19 mouse cellular contexts compared by ENCODE assay signal in the genomic region with DNA sequence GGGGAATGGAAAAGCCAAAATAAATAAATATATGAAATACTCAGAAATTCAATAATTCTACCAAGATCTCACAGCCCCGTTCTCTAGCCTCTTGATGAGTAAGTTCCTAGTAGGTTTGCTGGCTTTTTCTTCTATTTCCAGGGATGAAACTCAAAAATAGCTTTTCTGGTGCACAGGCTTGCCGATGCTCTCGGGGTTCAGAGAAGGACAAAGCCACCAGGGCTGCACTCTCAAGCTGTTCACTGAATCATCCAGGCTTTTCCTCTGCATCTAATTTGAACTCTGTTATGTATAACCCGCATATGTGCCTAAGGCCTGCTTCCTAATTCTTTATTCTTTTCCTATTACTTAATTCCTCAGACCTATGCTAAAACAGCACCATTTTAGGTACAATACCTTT.
DNase-seq lines count a peak whose midpoint lies in the region; ATAC-seq and TF ChIP-seq lines count a peak whose summit lies in the region.
"Had no signal": no experiment of that assay in that cellular context is flagged by ENCODE, and none has a peak within 500 bp of the region (broad histone marks: within the 10 kb centered on the region; RNA-seq: fewer than 3 reads in every experiment).

No protein-coding gene starts in this region.

- no peaks in the 10 kb centered on the region for H3K36me3 ChIP-seq in forebrain, postnatal 0 days (ENCODE audit: insufficient read depth)
- H3K36me3 ChIP-seq in forebrain, embryonic 13.5 days (ENCODE audit: poor library complexity, severe bottlenecking): no peaks in the 10 kb centered on the region
- H3K36me3 ChIP-seq: embryonic facial prominence, embryonic 15.5 days; forebrain, embryonic 15.5 days; neural tube, embryonic 15.5 days had no signal

- TF ChIP-seq CTCF in forebrain, postnatal 0 days (IDR thresholded peaks at IDR 0.05; ENCODE audit: low read depth): no peak

- H3K27ac ChIP-seq in forebrain, postnatal 0 days (ENCODE audit: low read depth, low read length): no peak overlapping the region
- H3K27ac ChIP-seq in forebrain, embryonic 13.5 days: no peak overlapping the region
- H3K27ac ChIP-seq: embryonic facial prominence, embryonic 15.5 days; forebrain, embryonic 15.5 days; hindbrain, postnatal 0 days; neural tube, embryonic 15.5 days had no signal

- H3K9ac ChIP-seq in forebrain, postnatal 0 days: no peak overlapping the region
- no peak overlapping the region for H3K9ac ChIP-seq in forebrain, embryonic 13.5 days
- H3K9ac ChIP-seq: embryonic facial prominence, embryonic 15.5 days; forebrain, embryonic 15.5 days; neural tube, embryonic 15.5 days had no signal

- H3K9me3 ChIP-seq in forebrain, postnatal 0 days (ENCODE audit: low read length): no peaks in the 10 kb centered on the region
- H3K9me3 ChIP-seq in forebrain, embryonic 13.5 days (replicated peaks): no peaks in the 10 kb centered on the region
- H3K9me3 ChIP-seq: embryonic facial prominence, embryonic 15.5 days; forebrain, embryonic 15.5 days; neural tube, embryonic 15.5 days had no signal

- no peak overlapping the region for H3K4me2 ChIP-seq in forebrain, postnatal 0 days (ENCODE audit: low read depth)
- no peak overlapping the region for H3K4me2 ChIP-seq in forebrain, embryonic 13.5 days
- H3K4me2 ChIP-seq: embryonic facial prominence, embryonic 15.5 days; forebrain, embryonic 15.5 days; heart, embryonic 11.5 days; neural tube, embryonic 15.5 days had no signal

- H3K27me3 ChIP-seq in forebrain, postnatal 0 days (ENCODE audit: insufficient read depth, low read length): no peaks in the 10 kb centered on the region
- no peaks in the 10 kb centered on the region for H3K27me3 ChIP-seq in forebrain, embryonic 13.5 days
- H3K27me3 ChIP-seq: embryonic facial prominence, embryonic 15.5 days; forebrain, embryonic 15.5 days; neural tube, embryonic 15.5 days had no signal

- 0 out of 2 replicates have a peak, but pooled peaks have one; percentile 32 for ATAC-seq in forebrain, postnatal 0 days
- no peak for ATAC-seq in forebrain, embryonic 13.5 days
- ATAC-seq: intestine, embryonic 16.5 days had no signal

- H3K4me3 ChIP-seq in forebrain, postnatal 0 days (ENCODE audit: low read depth, low read length): no peak overlapping the region
- H3K4me3 ChIP-seq in forebrain, embryonic 13.5 days: no peak overlapping the region
- H3K4me3 ChIP-seq: embryonic facial prominence, embryonic 15.5 days; forebrain, embryonic 15.5 days; neural tube, embryonic 15.5 days had no signal

- no peaks in the 10 kb centered on the region for H3K4me1 ChIP-seq in forebrain, postnatal 0 days (ENCODE audit: insufficient read depth)
- no peaks in the 10 kb centered on the region for H3K4me1 ChIP-seq in forebrain, embryonic 13.5 days
- H3K4me1 ChIP-seq: embryonic facial prominence, embryonic 15.5 days had no signal

- DNase-seq in forebrain, postnatal 0 days: no peak
- DNase-seq in layer of hippocampus, adult 9-11 months: peak; percentile 9
- DNase-seq in layer of hippocampus, postnatal 36 days: no peak
- peak; percentile 20 to 26 for DNase-seq in right cerebral cortex, adult 2 months (ENCODE audit: low spot score in 2 of 2)
- no peak for DNase-seq in right cerebral cortex, postnatal 14 days
- DNase-seq in thymus, postnatal 10 days (ENCODE audit: low spot score in 2 of 2): no peak
- DNase-seq: adrenal gland, postnatal 14 days; cerebellum, adult 9-10 months; kidney, postnatal 36 days; lung, postnatal 4 days; spleen, adult 18-20 months; thymus, postnatal 36 days had no signal

- WGBS in forebrain, postnatal 0 days: 78% methylated on average over 4 of the region's 4 CpGs
- 91% methylated on average over 4 of the region's 4 CpGs for WGBS in forebrain, embryonic 13.5 days

Comparison
In these comparisons a context has a peak if more than half of its experiments do, and no peak if none do; other contexts are left out.
1. DNase-seq: peak in layer of hippocampus, adult 9-11 months (single experiment) and right cerebral cortex, adult 2 months (2 of 2); none in forebrain, postnatal 0 days (single experiment), layer of hippocampus, postnatal 36 days (0 of 2), right cerebral cortex, postnatal 14 days (single experiment) and thymus, postnatal 10 days (0 of 2).